Mouse (Mus musculus): Measurements from ENCODE around the gene Thbs3.

GRCm38 (mm10) chr3:89226900-89227299, 11.9 kb downstream of the Thbs3 start, which contains the start of gene Mtx1:
- TF ChIP-seq ZC3H11A (IDR thresholded peaks at IDR 0.05; ENCODE audit: borderline replicate concordance, low read depth, low read length) (no peak), ZNF384 (IDR thresholded peaks at IDR 0.05; ENCODE audit: low read depth, low read length) (no peak)
